Comparison of ENCODE assay signal across 9 mouse cellular contexts in the genomic region with DNA sequence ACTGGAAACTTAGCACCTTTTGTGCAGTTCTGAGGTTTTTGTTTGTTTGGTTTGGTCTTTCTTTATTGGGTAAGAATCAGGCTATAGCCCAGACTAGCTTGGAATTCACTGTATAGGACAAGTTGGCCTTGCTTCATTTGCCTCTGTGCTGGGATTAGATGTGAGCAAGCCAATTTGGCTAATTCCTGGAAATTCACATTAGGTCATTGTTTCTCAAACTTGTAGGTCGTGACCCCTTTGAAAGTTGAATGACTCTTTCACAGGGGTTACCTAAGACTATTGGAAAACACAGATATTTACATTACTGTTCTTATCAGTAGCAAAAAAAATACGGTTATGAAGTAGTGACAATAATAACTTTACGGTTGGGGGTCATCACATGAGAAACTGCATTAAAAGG. TPM values are rescaled to one million over a fixed set of nuclear protein-coding genes. Genes with fewer than 3 reads are reported as not detected.
DNase-seq lines count a peak whose midpoint lies in the region; ATAC-seq and TF ChIP-seq lines count a peak whose summit lies in the region.
"Had no signal": no experiment of that assay in that cellular context is flagged by ENCODE, and none has a peak within 500 bp of the region (broad histone marks: within the 10 kb centered on the region; RNA-seq: fewer than 3 reads in every experiment).

No protein-coding gene starts in this region.

- peak; percentile 44; the same call in 1 of the 2 replicates for TF ChIP-seq EP300 in liver, postnatal 0 days (IDR thresholded peaks at IDR 0.05; ENCODE audit: low read depth)

- ATAC-seq in heart, embryonic 12.5 days (ENCODE audit: insufficient number of reproducible peaks, low FRiP score), result no peak
- ATAC-seq in G1E (ENCODE audit: extremely low read depth, insufficient number of reproducible peaks, low FRiP score, poor library complexity, severe bottlenecking), result no peak
- no peak for ATAC-seq in hindbrain, embryonic 12.5 days (ENCODE audit: low FRiP score)
- peak; percentile 60 for ATAC-seq in liver, postnatal 0 days

- no peak overlapping the region for H3K9ac ChIP-seq in heart, embryonic 12.5 days
- peak overlapping the region; percentile 93 for H3K9ac ChIP-seq in hindbrain, embryonic 12.5 days
- peak overlapping the region; percentile 90; the same call in 1 of the 2 replicates for H3K9ac ChIP-seq in liver, postnatal 0 days (replicated peaks)

- H3K27me3 ChIP-seq in heart, embryonic 12.5 days (replicated peaks), result no peaks in the 10 kb centered on the region
- H3K27me3 ChIP-seq in G1E (ENCODE audit: insufficient read depth, low read length), result no peaks in the 10 kb centered on the region
- no peaks in the 10 kb centered on the region for H3K27me3 ChIP-seq in hindbrain, embryonic 12.5 days
- no peaks in the 10 kb centered on the region for H3K27me3 ChIP-seq in liver, postnatal 0 days (ENCODE audit: insufficient read depth, low read length)

- H3K4me2 ChIP-seq in heart, embryonic 12.5 days, result peak overlapping the region; percentile 74
- H3K4me2 ChIP-seq in hindbrain, embryonic 12.5 days (replicated peaks), result peak overlapping the region; percentile 74
- H3K4me2 ChIP-seq in liver, postnatal 0 days (ENCODE audit: low read depth, low read length), result peak overlapping the region; percentile 81

- no peak overlapping the region for H3K27ac ChIP-seq in heart, embryonic 12.5 days (ENCODE audit: poor library complexity, severe bottlenecking)
- no peak overlapping the region for H3K27ac ChIP-seq in hindbrain, embryonic 12.5 days
- H3K27ac ChIP-seq in liver, postnatal 0 days (ENCODE audit: low read depth), result peak overlapping the region; percentile 94

- peak overlapping the region; percentile 76 for H3K4me3 ChIP-seq in heart, embryonic 12.5 days
- H3K4me3 ChIP-seq in G1E (ENCODE audit: low read depth, low read length), result peak overlapping the region; percentile 84; the same call in 1 of the 2 replicates
- H3K4me3 ChIP-seq in hindbrain, embryonic 12.5 days, result peak overlapping the region; percentile 80
- H3K4me3 ChIP-seq in liver, postnatal 0 days (ENCODE audit: low read depth, low read length), result peak overlapping the region; percentile 82

- peaks cover 8% of the 10 kb centered on the region; the same call in 1 of the 2 replicates for H3K4me1 ChIP-seq in heart, embryonic 12.5 days (replicated peaks)
- H3K4me1 ChIP-seq in G1E (ENCODE audit: insufficient read depth, low read depth, low read length), result peaks cover 17% of the 10 kb centered on the region
- peaks cover 10% of the 10 kb centered on the region for H3K4me1 ChIP-seq in hindbrain, embryonic 12.5 days
- 0 out of 2 replicates have a peak, but pooled peaks cover 5% of the 10 kb centered on the region for H3K4me1 ChIP-seq in liver, postnatal 0 days (ENCODE audit: insufficient read depth)

- no peak for TF ChIP-seq CTCF in G1E (IDR thresholded peaks at IDR 0.05; ENCODE audit: low read depth, low read length)
- no peak for TF ChIP-seq CTCF in liver, postnatal 0 days (IDR thresholded peaks at IDR 0.05; ENCODE audit: low read depth)

- H3K36me3 ChIP-seq in heart, embryonic 12.5 days, result peaks cover 29% of the 10 kb centered on the region
- peaks cover 38% of the 10 kb centered on the region for H3K36me3 ChIP-seq in G1E (replicated peaks)
- H3K36me3 ChIP-seq in hindbrain, embryonic 12.5 days, result peaks cover 31% of the 10 kb centered on the region
- peaks cover 20% of the 10 kb centered on the region for H3K36me3 ChIP-seq in liver, postnatal 0 days (replicated peaks; ENCODE audit: insufficient read depth, low read length)

- WGBS in heart, embryonic 12.5 days, result 72% methylated on average over 3 of the region's 3 CpGs
- 92% methylated on average over 3 of the region's 3 CpGs for WGBS in hindbrain, embryonic 12.5 days
- WGBS in liver, postnatal 0 days (ENCODE audit: insufficient replicate concordance), result 38% methylated on average over 3 of the region's 3 CpGs

- no peak for DNase-seq in heart, postnatal 4 days
- no peak for DNase-seq in G1E (ENCODE audit: low spot score)
- DNase-seq in liver, postnatal 0 days, result no peak
- DNase-seq in frontal cortex, postnatal 14 days (ENCODE audit: low spot score in 2 of 2), result no peak
- no peak for DNase-seq in left cerebral cortex, adult 8-10 months (ENCODE audit: low spot score in 2 of 2)
- DNase-seq in spleen, adult 18-20 months, result no peak
- DNase-seq: lung, postnatal 36 days had no signal

- H3K9me3 ChIP-seq in heart, embryonic 12.5 days (replicated peaks), result no peaks in the 10 kb centered on the region
- H3K9me3 ChIP-seq in G1E (replicated peaks), result no peaks in the 10 kb centered on the region
- no peaks in the 10 kb centered on the region for H3K9me3 ChIP-seq in hindbrain, embryonic 12.5 days (replicated peaks)
- no peaks in the 10 kb centered on the region for H3K9me3 ChIP-seq in liver, postnatal 0 days (ENCODE audit: low read length)

RNA-seq across cellular contexts. Expression of gene Zfp113, which starts 1.2 kb away (rescaled TPM):
- polyA plus RNA-seq in heart, embryonic 12.5 days (2016; fragmentation: Nextera tagmentation; extraction: Ambion mirVana), result 9.9 and 10.0 TPM in 2 replicates
- 10 to 100 TPM in 1 of 2 experiments, 1 to 10 TPM in 1; 7.6 to 10.6 TPM for total RNA-seq in heart, postnatal 4 days (2021)
- total RNA-seq in G1E (2014; fragmentation: Nextera tagmentation), result 22.2 and 23.7 TPM in 2 replicates
- total RNA-seq in G1E (2017), result 8.0 and 8.5 TPM in 2 replicates
- 0.36 and 0.66 TPM in 2 replicates for polyA plus RNA-seq in G1E (2012)
- 34.2 and 35.9 TPM in 2 replicates for polyA plus RNA-seq in hindbrain, embryonic 12.5 days (2016; fragmentation: Nextera tagmentation; extraction: Ambion mirVana)
- polyA plus RNA-seq in liver, postnatal 0 days (2015; fragmentation: Nextera tagmentation; extraction: Ambion mirVana), result 3.8 and 6.5 TPM in 2 replicates
- total RNA-seq in left cerebral cortex, adult 8-10 months (2022), result 10 to 100 TPM; 11.6 to 14.0 (median 13.4) TPM

RNA-seq across cellular contexts. Expression of gene Cops6, which starts 6.5 kb away (rescaled TPM):
- polyA plus RNA-seq in heart, embryonic 12.5 days (2016; fragmentation: Nextera tagmentation; extraction: Ambion mirVana), result 249 and 253 TPM in 2 replicates
- total RNA-seq in heart, postnatal 4 days (2021), result 100 to 1,000 TPM; 134 to 143 TPM
- total RNA-seq in G1E (2014; fragmentation: Nextera tagmentation), result 148 and 206 TPM in 2 replicates
- total RNA-seq in G1E (2017), result 45.0 and 48.7 TPM in 2 replicates
- 104 and 107 TPM in 2 replicates for polyA plus RNA-seq in G1E (2012)
- 270 and 286 TPM in 2 replicates for polyA plus RNA-seq in hindbrain, embryonic 12.5 days (2016; fragmentation: Nextera tagmentation; extraction: Ambion mirVana)
- polyA plus RNA-seq in liver, postnatal 0 days (2015; fragmentation: Nextera tagmentation; extraction: Ambion mirVana), result 197 and 222 TPM in 2 replicates
- total RNA-seq in left cerebral cortex, adult 8-10 months (2022), result 100 to 1,000 TPM; 133 to 147 (median 144) TPM

RNA-seq across cellular contexts. Expression of gene Ap4m1, which starts 17.4 kb away (rescaled TPM):
- 12.1 and 12.6 TPM in 2 replicates for polyA plus RNA-seq in heart, embryonic 12.5 days (2016; fragmentation: Nextera tagmentation; extraction: Ambion mirVana)
- total RNA-seq in heart, postnatal 4 days (2021), result 10 to 100 TPM; 14.0 to 16.7 TPM
- total RNA-seq in G1E (2014; fragmentation: Nextera tagmentation) (20.4 and 21.1 TPM in 2 replicates), G1E (2017) (26.7 and 29.2 TPM in 2 replicates)
- polyA plus RNA-seq in G1E (2012), result 12.7 and 22.6 TPM in 2 replicates
- polyA plus RNA-seq in hindbrain, embryonic 12.5 days (2016; fragmentation: Nextera tagmentation; extraction: Ambion mirVana), result 25.7 and 28.6 TPM in 2 replicates
- 3.0 and 3.8 TPM in 2 replicates for polyA plus RNA-seq in liver, postnatal 0 days (2015; fragmentation: Nextera tagmentation; extraction: Ambion mirVana)
- 10 to 100 TPM; 21.6 to 28.1 (median 24.0) TPM for total RNA-seq in left cerebral cortex, adult 8-10 months (2022)

RNA-seq across cellular contexts. Expression of gene Mcm7, which starts 17.8 kb away (rescaled TPM):
- polyA plus RNA-seq in heart, embryonic 12.5 days (2016; fragmentation: Nextera tagmentation; extraction: Ambion mirVana), result 136 and 138 TPM in 2 replicates
- 10 to 100 TPM; 80.5 to 86.4 TPM for total RNA-seq in heart, postnatal 4 days (2021)
- total RNA-seq in G1E (2014; fragmentation: Nextera tagmentation) (187 and 233 TPM in 2 replicates), G1E (2017) (347 and 390 TPM in 2 replicates)
- 36.3 and 104 TPM in 2 replicates for polyA plus RNA-seq in G1E (2012)
- 179 and 180 TPM in 2 replicates for polyA plus RNA-seq in hindbrain, embryonic 12.5 days (2016; fragmentation: Nextera tagmentation; extraction: Ambion mirVana)
- polyA plus RNA-seq in liver, postnatal 0 days (2015; fragmentation: Nextera tagmentation; extraction: Ambion mirVana), result 74.7 and 83.3 TPM in 2 replicates
- 10 to 100 TPM; 15.2 to 17.9 (median 15.9) TPM for total RNA-seq in left cerebral cortex, adult 8-10 months (2022)

RNA-seq across cellular contexts. Expression of gene Taf6, which starts 32.9 kb away (rescaled TPM):
- polyA plus RNA-seq in heart, embryonic 12.5 days (2016; fragmentation: Nextera tagmentation; extraction: Ambion mirVana), result 73.9 and 78.5 TPM in 2 replicates
- 10 to 100 TPM; 27.7 to 28.8 TPM for total RNA-seq in heart, postnatal 4 days (2021)
- total RNA-seq in G1E (2014; fragmentation: Nextera tagmentation), result 69.4 and 73.0 TPM in 2 replicates
- total RNA-seq in G1E (2017), result 45.7 and 48.8 TPM in 2 replicates
- 33.2 and 34.8 TPM in 2 replicates for polyA plus RNA-seq in G1E (2012)
- polyA plus RNA-seq in hindbrain, embryonic 12.5 days (2016; fragmentation: Nextera tagmentation; extraction: Ambion mirVana), result 102 and 109 TPM in 2 replicates
- polyA plus RNA-seq in liver, postnatal 0 days (2015; fragmentation: Nextera tagmentation; extraction: Ambion mirVana), result 17.3 and 20.6 TPM in 2 replicates
- 10 to 100 TPM; 34.6 to 42.1 (median 38.8) TPM for total RNA-seq in left cerebral cortex, adult 8-10 months (2022)
